Mouse (Mus musculus): ENCODE data around the gene Slirp. TPM values are rescaled to one million over a fixed set of nuclear protein-coding genes. Genes with fewer than 3 reads are reported as not detected.

The Slirp gene
- polyA plus RNA-seq, 1 experiment from 2014 or later = 269 TPM

Small RNAs within 50 kb of the gene (microRNA-seq; reads per million reads assigned to microRNA genes)
- gene Mir3068 = 36.9 reads per million, percentile 36 among the genes with 10 or more reads in this experiment

Other genes with a start within 250 kb of the Slirp start
- 1.6 and 2.5 TPM in 2 replicates for gene Samd15, start 244.2 kb upstream of the Slirp start, polyA plus RNA-seq (2016; fragmentation: Nextera tagmentation; extraction: Ambion mirVana)
- 5.4 and 6.0 TPM in 2 replicates for gene Tmed8, start 243.4 kb upstream of the Slirp start, polyA plus RNA-seq (2016; fragmentation: Nextera tagmentation; extraction: Ambion mirVana)
- 1.6 and 1.8 TPM in 2 replicates for gene Noxred1, start 205.2 kb upstream of the Slirp start, polyA plus RNA-seq (2016; fragmentation: Nextera tagmentation; extraction: Ambion mirVana)
- gene Vipas39, start 177.6 kb upstream of the Slirp start, polyA plus RNA-seq (2016; fragmentation: Nextera tagmentation; extraction: Ambion mirVana) = 60.0 and 62.1 TPM in 2 replicates
- 181 and 187 TPM in 2 replicates for gene Ahsa1, start 177.4 kb upstream of the Slirp start, polyA plus RNA-seq (2016; fragmentation: Nextera tagmentation; extraction: Ambion mirVana)
- gene Ism2, start 144.2 kb upstream of the Slirp start, polyA plus RNA-seq (2016; fragmentation: Nextera tagmentation; extraction: Ambion mirVana) = 1.0 and 1.1 TPM in 2 replicates
- gene Sptlc2, start 55.5 kb upstream of the Slirp start, polyA plus RNA-seq (2016; fragmentation: Nextera tagmentation; extraction: Ambion mirVana) = 72.2 and 77.7 TPM in 2 replicates
- gene Alkbh1, start 121 bp downstream of the Slirp start, polyA plus RNA-seq (2016; fragmentation: Nextera tagmentation; extraction: Ambion mirVana) = 48.1 and 53.9 TPM in 2 replicates
- gene Snw1, start 28.4 kb downstream of the Slirp start, polyA plus RNA-seq (2016; fragmentation: Nextera tagmentation; extraction: Ambion mirVana) = 132 and 134 TPM in 2 replicates
- gene Gm5788, start 50.8 kb downstream of the Slirp start, polyA plus RNA-seq (2016; fragmentation: Nextera tagmentation; extraction: Ambion mirVana) = not detected in 2 replicates
- gene Gm8300, start 70.4 kb downstream of the Slirp start, polyA plus RNA-seq (2016; fragmentation: Nextera tagmentation; extraction: Ambion mirVana) = not detected in 2 replicates
- not detected in 2 replicates for gene Oog1, start 158.8 kb downstream of the Slirp start, polyA plus RNA-seq (2016; fragmentation: Nextera tagmentation; extraction: Ambion mirVana)
- not detected in 2 replicates for gene Gm4027, start 175.0 kb downstream of the Slirp start, polyA plus RNA-seq (2016; fragmentation: Nextera tagmentation; extraction: Ambion mirVana)
- gene Gm16381, start 200.7 kb downstream of the Slirp start, polyA plus RNA-seq (2016; fragmentation: Nextera tagmentation; extraction: Ambion mirVana) = not detected in 2 replicates